Comparison of ENCODE assay signal across 21 mouse cellular contexts in genomic region chr9:119540726-119541125, GRCm38 (mm10). TPM values are rescaled to one million over a fixed set of nuclear protein-coding genes. Genes with fewer than 3 reads are reported as not detected.
"Had no signal": no experiment of that assay in that cellular context is flagged by ENCODE, and none has a peak within 500 bp of the region (broad histone marks: within the 10 kb centered on the region; RNA-seq: fewer than 3 reads in every experiment).

No protein-coding gene starts in this region.

- H3K36me3 ChIP-seq: liver, embryonic 15.5 days; lung, embryonic 15.5 days; neural tube, embryonic 12.5 days; stomach, embryonic 15.5 days had no signal

- H3K9me3 ChIP-seq: liver, embryonic 15.5 days; lung, embryonic 15.5 days; megakaryocyte, embryonic 14.5 days; neural tube, embryonic 12.5 days; stomach, embryonic 15.5 days had no signal

- H3K4me2 ChIP-seq: liver, embryonic 15.5 days; lung, embryonic 15.5 days; midbrain, embryonic 11.5 days; neural tube, embryonic 12.5 days; stomach, embryonic 15.5 days had no signal

- H3K4me1 ChIP-seq: liver, embryonic 15.5 days; lung, embryonic 15.5 days; megakaryocyte, embryonic 14.5 days; neural tube, embryonic 12.5 days; stomach, embryonic 15.5 days had no signal

- H3K27me3 ChIP-seq: liver, embryonic 15.5 days; lung, embryonic 15.5 days; neural tube, embryonic 12.5 days; stomach, embryonic 15.5 days had no signal

- DNase-seq: liver, postnatal 0 days; lung, adult 2 months; lung, postnatal 14 days; lung, postnatal 36 days; midbrain, embryonic 14.5 days; right cerebral cortex, postnatal 14 days; thymus, adult 2 months; thymus, postnatal 25 days; thymus, postnatal 4 days had no signal

- H3K27ac ChIP-seq: liver, embryonic 15.5 days; lung, embryonic 15.5 days; macrophage; neural tube, embryonic 12.5 days; stomach, embryonic 15.5 days; stomach, postnatal 0 days had no signal

- ATAC-seq: liver, postnatal 0 days; lung, postnatal 0 days had no signal

- H3K4me3 ChIP-seq: liver, embryonic 15.5 days; lung, embryonic 15.5 days; megakaryocyte, embryonic 14.5 days; neural tube, embryonic 12.5 days; stomach, embryonic 15.5 days had no signal

- H3K9ac ChIP-seq: liver, embryonic 15.5 days; liver, postnatal 0 days; lung, embryonic 15.5 days; neural tube, embryonic 12.5 days; stomach, embryonic 15.5 days had no signal

RNA-seq across cellular contexts. Expression of gene Scn5a, which starts 38.1 kb away (rescaled TPM):
- total RNA-seq: megakaryocyte progenitor cell, adult 5-6 weeks; monocyte, adult 5-6 weeks; neutrophil, adult 5-6 weeks had no signal
- polyA plus RNA-seq: macrophage had no signal
